Mouse (Mus musculus): ENCODE measurements around the gene Begain.

GRCm38 (mm10) chr12:109115707-109116106 lies 47.7 kb upstream of the Begain start:
- TF ChIP-seq CTCF (IDR thresholded peaks at IDR 0.05 in 2 of 3, conservative IDR thresholded peaks at IDR 0.05 in 1 of 3; ENCODE audit: control insufficient read depth in 1 of 3, insufficient read depth in 1 of 3, low read depth in 2 of 3, low read length in 3 of 3, poor library complexity in 1 of 3, severe bottlenecking in 1 of 3) (no peak), MEF2A (IDR thresholded peaks at IDR 0.05; ENCODE audit: extremely low read depth, insufficient replicate concordance, low read depth, low read length, poor library complexity, severe bottlenecking) (no peak), MXI1 (IDR thresholded peaks at IDR 0.05; ENCODE audit: low read depth, low read length) (no peak), HCFC1 (IDR thresholded peaks at IDR 0.05; ENCODE audit: low read depth, low read length) (no peak)

All from MEL (cell line).